Mouse (Mus musculus): ENCODE data around the gene Mapk9.

DNA sequence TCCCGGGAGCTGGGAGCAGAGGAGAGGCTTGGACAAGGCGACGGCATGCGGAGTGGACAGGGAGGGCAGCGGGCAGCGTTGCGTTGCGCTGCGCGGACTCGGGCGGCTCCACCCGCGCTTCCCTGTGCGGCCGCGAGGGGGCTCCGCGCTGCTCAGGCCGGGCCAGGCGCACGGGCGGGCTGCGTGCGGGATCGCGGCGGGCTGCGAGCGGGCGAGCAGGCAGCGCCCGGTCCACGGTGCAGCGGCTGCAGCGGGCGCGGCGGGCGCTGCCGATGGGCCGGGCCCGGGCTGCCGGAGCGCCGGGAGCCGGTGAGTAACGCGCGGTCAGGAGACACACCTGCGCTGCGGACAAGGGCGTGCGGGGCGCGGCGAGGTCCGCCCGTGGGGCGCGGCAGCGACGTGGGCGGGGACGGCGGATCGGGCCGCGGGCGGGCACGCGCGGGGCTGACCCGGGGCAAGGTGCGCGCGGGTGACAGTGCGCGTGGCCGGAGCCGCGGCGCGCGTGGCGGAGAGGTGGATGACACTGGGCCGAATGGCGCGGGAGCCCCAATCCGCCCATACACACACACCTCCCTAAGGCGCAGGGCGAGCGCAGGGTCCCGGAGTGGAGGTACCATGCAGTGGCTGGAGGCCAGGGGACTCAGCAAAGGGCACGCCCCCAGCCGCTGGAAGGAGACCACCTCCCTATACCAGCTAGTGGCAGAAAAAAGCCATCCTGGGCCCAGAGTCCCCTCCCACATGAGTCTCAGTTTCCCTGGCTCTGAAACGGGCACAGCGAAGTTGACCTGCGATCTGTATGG is 55.3 kb downstream of the Mapk9 start, which contains the start of gene Rasgef1c:
- TF ChIP-seq CTCF (IDR thresholded peaks at IDR 0.05; ENCODE audit: extremely low read depth, insufficient read depth, low read length) (no peak), POLR2A (IDR thresholded peaks at IDR 0.05; ENCODE audit: extremely low read depth, insufficient read depth, low read length) (no peak)

Data from cortical plate, adult 2 months (tissue).